Mouse (Mus musculus) neutrophil, adult 5-6 weeks (primary cell): Measurements from ENCODE around the gene Alg9. TPM values are rescaled to one million over a fixed set of nuclear protein-coding genes. Genes with fewer than 3 reads are reported as not detected.
A peak's percentile ranks its signal among the peaks of the same experiment; 100 is the strongest.

Source experiments
- ATAC-seq: fragments of 151-379, 151-347 bp; 2 replicates; pipeline ENCODE4 v1.8.0; 2017; ENCODE audit warnings: mild to moderate bottlenecking, moderate TSS enrichment; ENCODE audit not compliant: insufficient number of reproducible peaks, poor library complexity, low FRiP score, severe bottlenecking; ENCODE audit errors: extremely low read depth
- total RNA-seq: library from RNA; stranded (forward); fragments of 200-1000 nt; gene quantifications from 2 replicates; pipeline ENCODE4 v1.2.3, GENCODE M21; 2017

Gene Alg9
- total RNA-seq, 1 experiment from 2014 or later: 9.0 TPM

- no peak for ATAC-seq
Observed at GRCm38 (mm10) chr9:50845547-50845946, 70.7 kb downstream of the Alg9 start.

GRCm38 (mm10) chr9:50847133-50847532 is 72.3 kb downstream of the Alg9 start:
- no peak for ATAC-seq

- no peak for ATAC-seq
Observed at GRCm38 (mm10) chr9:50847606-50848368, 73.0 kb downstream of the Alg9 start.

GRCm38 (mm10) chr9:50848821-50849220 is 74.0 kb downstream of the Alg9 start:
- ATAC-seq: no peak

- ATAC-seq: peak; percentile 51; the same call in 1 of the 2 replicates
Observed at GRCm38 (mm10) chr9:50849249-50849648, 74.4 kb downstream of the Alg9 start.

- ATAC-seq: no peak
Observed at GRCm38 (mm10) chr9:50849755-50850154, 74.9 kb downstream of the Alg9 start.

- ATAC-seq: no peak
Observed at GRCm38 (mm10) chr9:50850271-50850670, 75.5 kb downstream of the Alg9 start.

GRCm38 (mm10) chr9:50850713-50851112 is 75.9 kb downstream of the Alg9 start:
- ATAC-seq: no peak

- peak; percentile 6; the same call in 1 of the 2 replicates for ATAC-seq
Observed at GRCm38 (mm10) chr9:50852634-50853349, 78.0 kb downstream of the Alg9 start.

GRCm38 (mm10) chr9:50854376-50854775 is 79.6 kb downstream of the Alg9 start:
- no peak for ATAC-seq

- ATAC-seq: no peak
Observed at GRCm38 (mm10) chr9:50855133-50855766, 80.4 kb downstream of the Alg9 start.

GRCm38 (mm10) chr9:50855780-50856179 is 81.0 kb downstream of the Alg9 start:
- ATAC-seq: no peak

GRCm38 (mm10) chr9:50856341-50857081 is 81.7 kb downstream of the Alg9 start:
- peak; percentile 81 for ATAC-seq

GRCm38 (mm10) chr9:50857082-50857641 is 82.3 kb downstream of the Alg9 start:
- ATAC-seq: no peak

GRCm38 (mm10) chr9:50858681-50859080 is 83.9 kb downstream of the Alg9 start:
- ATAC-seq: no peak

- ATAC-seq: no peak
Observed at GRCm38 (mm10) chr9:50861119-50861839, 86.5 kb downstream of the Alg9 start.

GRCm38 (mm10) chr9:50863824-50864223 is 89.0 kb downstream of the Alg9 start:
- no peak for ATAC-seq

GRCm38 (mm10) chr9:50864877-50865276 is 90.1 kb downstream of the Alg9 start:
- no peak for ATAC-seq
